Mouse (Mus musculus): ENCODE data around the gene Nfia.

Gene Nfia

DNA sequence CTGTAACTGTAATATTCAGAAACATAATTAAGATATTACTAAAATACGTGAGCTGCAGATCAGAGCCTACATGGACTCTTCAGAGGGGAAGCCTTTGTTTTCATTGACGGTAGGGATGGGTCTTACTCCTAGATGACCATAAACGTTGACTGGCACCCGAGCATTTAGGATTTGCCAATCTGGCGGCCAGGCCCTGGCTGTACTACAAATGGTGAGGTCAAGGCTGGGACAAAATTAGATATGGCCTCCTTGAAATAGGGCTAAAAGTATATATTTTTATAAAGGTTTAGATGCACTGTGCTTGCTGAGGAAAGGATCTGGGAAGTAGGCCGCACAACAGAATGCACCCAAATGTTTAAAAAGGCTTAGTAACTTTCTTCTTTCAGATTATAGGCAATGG is 10.0 kb downstream of the Nfia start:
- DNase-seq (ENCODE audit: low read depth, low spot score): peak; percentile 62

GRCm38 (mm10) chr4:97783073-97783879 is 10.7 kb downstream of the Nfia start:
- DNase-seq (ENCODE audit: low read depth, low spot score): no peak

- DNase-seq (ENCODE audit: low read depth, low spot score): no peak
Measured at GRCm38 (mm10) chr4:97784236-97784635, 11.7 kb downstream of the Nfia start.

DNA sequence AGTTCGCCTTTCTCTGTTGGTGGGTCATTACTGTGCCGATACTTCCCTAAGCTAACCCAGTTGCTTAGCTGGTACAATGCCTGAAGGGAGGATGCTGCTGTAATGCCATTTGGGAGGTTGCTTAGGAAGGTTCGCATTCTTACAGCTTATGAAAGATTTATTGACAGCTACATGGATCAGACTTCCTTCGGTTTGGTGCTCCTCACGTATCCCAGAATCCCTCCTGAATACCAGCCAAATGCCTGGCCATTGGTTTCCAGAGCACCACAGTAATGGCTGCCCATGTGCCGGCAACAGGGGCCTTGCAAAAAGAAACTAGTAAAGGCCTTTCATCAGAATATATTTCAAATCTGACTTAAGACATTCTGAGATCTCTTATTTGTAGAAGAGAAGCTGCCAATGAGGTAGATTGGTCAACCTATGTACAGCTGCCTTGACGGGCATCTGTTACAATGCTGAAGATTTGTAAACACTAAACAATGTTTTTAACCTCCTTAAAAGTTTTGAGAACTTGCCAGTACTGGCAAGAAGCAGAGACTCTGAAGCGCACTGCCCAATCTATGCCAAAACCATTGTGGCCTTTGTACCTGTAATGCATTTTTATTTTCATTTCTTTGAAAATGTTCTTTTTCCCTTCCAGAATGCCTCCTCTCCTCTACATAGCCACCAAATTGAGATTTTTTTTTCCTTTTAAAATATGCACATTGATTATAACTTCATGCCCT is 13.2 kb downstream of the Nfia start:
- peak; percentile 27 for DNase-seq (ENCODE audit: low read depth, low spot score)

GRCm38 (mm10) chr4:97786571-97786970 is 14.0 kb downstream of the Nfia start:
- DNase-seq (ENCODE audit: low read depth, low spot score): no peak

- peak; percentile 93 for DNase-seq (ENCODE audit: low read depth, low spot score)
Measured at GRCm38 (mm10) chr4:97787515-97787914, 15.0 kb downstream of the Nfia start.

GRCm38 (mm10) chr4:97788537-97788936 is 16.0 kb downstream of the Nfia start:
- no peak for DNase-seq (ENCODE audit: low read depth, low spot score)

- no peak for DNase-seq (ENCODE audit: low read depth, low spot score)
Measured at GRCm38 (mm10) chr4:97793931-97794330, 21.4 kb downstream of the Nfia start.

DNA sequence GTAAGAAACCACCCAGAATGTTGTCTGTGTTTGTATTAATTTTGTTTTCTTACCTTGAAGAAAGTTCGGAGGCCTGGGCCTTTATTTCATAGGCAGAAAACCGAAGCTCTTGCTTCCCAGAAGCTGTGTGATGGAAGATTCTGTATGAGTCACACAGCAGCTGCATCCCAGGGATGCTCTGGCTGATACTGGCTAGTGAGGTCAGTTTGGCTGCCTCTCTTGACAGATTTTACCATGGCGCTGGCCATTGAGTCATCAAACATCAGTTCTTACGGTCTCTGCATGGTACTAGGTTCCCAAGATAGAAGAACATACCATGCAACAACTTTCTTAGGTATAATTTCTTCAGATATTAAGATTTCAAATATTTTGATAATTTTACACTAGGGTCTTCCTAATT is 22.3 kb downstream of the Nfia start:
- peak; percentile 84 for DNase-seq (ENCODE audit: low read depth, low spot score)

GRCm38 (mm10) chr4:97795957-97796356 is 23.4 kb downstream of the Nfia start:
- DNase-seq (ENCODE audit: low read depth, low spot score): no peak

GRCm38 (mm10) chr4:97796505-97796904 is 24.0 kb downstream of the Nfia start:
- DNase-seq (ENCODE audit: low read depth, low spot score): no peak

DNA sequence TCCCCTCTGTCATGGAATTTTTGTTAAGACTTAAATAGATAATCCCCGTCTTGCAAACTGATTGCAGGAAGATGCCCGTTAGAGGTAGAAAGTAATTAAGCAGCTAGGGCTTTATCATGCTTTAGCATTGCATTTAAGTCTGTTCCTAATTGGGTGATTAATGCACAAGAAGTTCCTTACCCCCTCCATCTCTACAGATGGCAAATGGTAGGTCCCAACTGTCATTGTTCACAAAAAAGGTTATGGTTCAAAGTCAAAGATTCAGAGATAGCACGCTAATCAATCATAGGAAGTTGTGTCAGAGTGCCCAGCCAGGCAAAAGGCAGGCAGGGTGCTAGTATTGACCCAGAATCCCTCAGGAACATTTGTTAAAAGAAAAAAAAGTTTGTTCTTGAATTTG is 31.3 kb downstream of the Nfia start:
- no peak for DNase-seq (ENCODE audit: low read depth, low spot score)

DNA sequence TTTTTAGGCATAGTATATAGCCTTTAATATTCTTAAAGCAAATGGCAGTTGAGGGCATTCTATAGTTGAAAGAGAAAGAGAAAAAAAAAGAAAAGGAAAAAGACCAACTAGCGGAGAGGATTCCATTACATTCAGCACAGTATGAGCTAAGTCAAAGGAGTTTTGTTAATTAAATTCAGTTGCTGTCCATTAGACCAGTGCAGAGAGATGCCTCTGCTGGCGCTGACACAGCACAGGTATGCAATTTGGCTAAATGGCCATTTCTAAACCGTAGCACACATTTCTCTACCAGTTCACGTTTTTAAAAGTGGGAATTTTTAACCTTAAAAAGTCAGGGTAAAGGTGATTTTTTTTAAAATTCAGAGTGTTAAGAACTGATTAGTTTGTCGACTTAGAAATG is 32.1 kb downstream of the Nfia start:
- no peak for DNase-seq (ENCODE audit: low read depth, low spot score)

- peak; percentile 58 for DNase-seq (ENCODE audit: low read depth, low spot score)
Measured at GRCm38 (mm10) chr4:97805255-97805654, 32.7 kb downstream of the Nfia start.

DNA sequence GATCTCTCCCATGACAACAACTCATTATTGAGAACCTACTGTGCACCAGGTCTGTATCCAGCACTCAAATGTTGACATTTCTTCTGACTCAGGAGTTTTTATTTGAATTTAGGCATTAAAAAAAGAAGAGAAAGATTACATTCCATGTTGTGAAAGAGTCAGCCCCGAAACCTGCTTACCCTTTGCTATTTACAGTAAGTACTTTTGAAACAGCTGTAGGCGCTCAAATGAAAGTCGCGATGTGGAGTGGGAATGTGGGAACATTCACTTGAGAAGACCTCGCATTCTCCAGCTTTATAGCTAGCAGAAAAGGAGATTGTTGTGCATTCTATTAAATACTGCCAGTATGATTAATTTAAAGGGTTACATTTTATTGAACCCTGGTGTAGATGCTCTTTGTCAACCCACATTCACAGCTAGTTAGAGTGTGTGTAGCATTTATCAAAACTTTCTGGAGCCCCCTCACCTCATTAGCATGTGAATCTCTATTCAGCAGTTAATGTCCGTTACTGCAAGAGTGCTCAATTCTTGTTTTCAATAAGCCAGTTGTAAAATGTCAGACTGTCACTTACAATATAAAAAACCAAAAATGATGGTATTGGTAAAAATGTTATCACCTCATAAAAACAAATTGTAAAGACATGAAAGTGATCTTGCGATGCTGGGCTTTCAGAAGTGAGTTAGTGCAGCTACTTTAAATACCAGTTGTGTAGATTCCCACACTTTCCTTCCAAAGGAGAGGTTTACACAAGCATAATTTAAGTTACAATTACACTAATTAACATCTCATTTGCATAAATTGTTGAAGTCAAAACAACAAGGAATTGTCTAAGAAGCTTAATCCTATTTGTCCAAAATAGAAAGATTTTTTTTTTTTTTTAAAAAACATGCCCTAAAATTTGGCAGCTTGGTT is 33.6 kb downstream of the Nfia start:
- no peak for DNase-seq (ENCODE audit: low read depth, low spot score)

DNA sequence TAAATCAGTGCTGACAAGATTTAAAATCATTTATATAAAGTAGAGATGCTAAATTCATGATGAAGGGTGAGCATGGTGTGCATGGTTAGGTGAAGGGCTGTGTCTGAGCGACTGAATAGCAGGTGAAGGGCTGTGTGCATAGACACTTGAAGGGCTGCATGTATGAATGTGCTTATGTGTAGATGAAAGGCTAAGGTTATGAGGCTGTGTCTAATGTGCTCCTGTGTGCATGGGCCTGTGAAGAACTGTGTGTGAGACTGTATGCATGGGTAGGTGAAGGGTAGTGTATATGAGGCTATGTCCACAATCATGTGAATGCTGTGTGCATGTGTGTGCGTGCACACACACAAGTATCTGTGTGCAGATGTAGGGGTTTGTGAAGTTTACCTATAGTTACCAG is 34.4 kb downstream of the Nfia start:
- no peak for DNase-seq (ENCODE audit: low read depth, low spot score)

GRCm38 (mm10) chr4:97808885-97809284 is 36.4 kb downstream of the Nfia start:
- DNase-seq (ENCODE audit: low read depth, low spot score): no peak

- DNase-seq (ENCODE audit: low read depth, low spot score): no peak
Measured at GRCm38 (mm10) chr4:97809582-97810295, 37.2 kb downstream of the Nfia start.

DNA sequence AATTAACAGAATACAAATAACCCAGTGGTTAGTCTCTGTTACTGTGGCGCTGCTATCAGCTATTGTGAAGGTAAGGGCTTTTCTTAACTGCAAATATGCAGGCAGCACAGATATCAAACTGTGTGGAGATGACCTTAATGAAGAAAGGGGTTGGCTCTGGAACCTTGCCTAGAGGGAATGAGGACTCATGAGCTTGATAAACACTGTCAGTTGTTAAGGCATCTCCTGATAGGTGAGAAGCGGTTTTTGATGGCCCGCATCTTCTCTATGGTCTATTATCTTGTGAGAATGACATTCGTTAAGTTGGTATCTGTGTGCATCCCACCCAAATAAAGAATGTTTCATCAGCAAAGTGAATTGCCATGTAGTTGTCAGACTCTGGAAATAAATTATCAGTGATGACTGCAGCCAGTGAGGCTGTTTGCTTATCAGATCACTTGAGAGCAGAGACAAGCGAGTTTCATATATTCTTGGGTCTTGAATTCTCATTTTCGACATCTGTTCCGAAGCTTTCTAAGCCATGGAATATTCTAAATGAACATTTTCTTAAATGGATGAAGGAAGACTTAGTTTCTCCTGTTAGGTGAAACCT is 37.9 kb downstream of the Nfia start:
- DNase-seq (ENCODE audit: low read depth, low spot score): no peak

DNA sequence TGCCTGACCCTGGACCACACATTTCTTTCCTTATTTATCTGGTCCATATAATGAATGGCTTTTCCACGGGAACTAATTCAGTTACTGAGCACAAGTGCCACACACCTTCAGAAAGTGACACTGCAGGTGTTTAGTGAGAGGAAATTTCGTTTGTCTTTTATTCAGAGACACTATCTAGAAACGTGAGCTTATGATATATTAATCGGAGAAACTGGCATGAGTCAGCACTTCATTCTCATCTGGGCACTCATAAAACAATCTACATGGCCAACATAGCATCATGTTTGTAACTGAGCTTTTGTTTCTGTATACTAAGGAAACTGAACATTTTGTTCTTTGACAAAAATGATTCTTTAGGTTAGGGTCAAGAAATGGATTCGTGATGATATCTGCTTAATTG is 40.5 kb downstream of the Nfia start:
- no peak for DNase-seq (ENCODE audit: low read depth, low spot score)

GRCm38 (mm10) chr4:97813996-97814395 is 41.5 kb downstream of the Nfia start:
- DNase-seq (ENCODE audit: low read depth, low spot score): no peak
